Mouse (Mus musculus) subcutaneous adipose tissue, adult 2 months (tissue): ENCODE measurements around the gene Cyp2a12. TPM values are rescaled to one million over a fixed set of nuclear protein-coding genes. Genes with fewer than 3 reads are reported as not detected.

ENCODE experiments used
- polyA plus RNA-seq: library from polyadenylated mRNA; depleted of rRNA; stranded (reverse); fragments of >200 nt; gene quantifications from 2 replicates; pipeline ENCODE4 v1.2.3, GENCODE M21; 2012; ENCODE audit warnings: low replicate concordance; rRNA removed

Gene Cyp2a12
- 0.06 and 0.24 TPM in 2 replicates for polyA plus RNA-seq

GRCm38 (mm10) chr7:27028789-27029188 lies at the start of gene Cyp2a12:
Cyp2a12 (plus strand) TSS chr7:27029081.

Other genes with a start within 250 kb of the Cyp2a12 start
- gene Cyp2g1, start 220.2 kb upstream of the Cyp2a12 start, polyA plus RNA-seq: not detected in 2 replicates
- gene Cyp2a5, start 193.8 kb upstream of the Cyp2a12 start, polyA plus RNA-seq: 0.10 TPM in 1 of 2 replicates, not detected in the other
- not detected in 2 replicates for gene Cyp2a22, start 89.7 kb upstream of the Cyp2a12 start, polyA plus RNA-seq
- 9.0 and 14.8 TPM in 2 replicates for gene Cyp2f2, start 90.8 kb downstream of the Cyp2a12 start, polyA plus RNA-seq
- gene Cyp2t4, start 124.6 kb downstream of the Cyp2a12 start, polyA plus RNA-seq: not detected in 2 replicates
- 83.5 and 96.6 TPM in 2 replicates for gene Egln2, start 137.7 kb downstream of the Cyp2a12 start, polyA plus RNA-seq
- gene Rab4b, start 149.8 kb downstream of the Cyp2a12 start, polyA plus RNA-seq: 77.9 and 79.4 TPM in 2 replicates
- 0.17 TPM in 1 of 2 replicates, not detected in the other for gene Gm21983, start 152.0 kb downstream of the Cyp2a12 start, polyA plus RNA-seq
- 1.1 TPM in 1 of 2 replicates, not detected in the other for gene Mia, start 152.1 kb downstream of the Cyp2a12 start, polyA plus RNA-seq
- gene BC024978, start 166.7 kb downstream of the Cyp2a12 start, polyA plus RNA-seq: 20.1 and 21.9 TPM in 2 replicates
- 111 and 233 TPM in 2 replicates for gene Snrpa, start 167.2 kb downstream of the Cyp2a12 start, polyA plus RNA-seq
- 7.3 and 14.0 TPM in 2 replicates for gene Itpkc, start 199.6 kb downstream of the Cyp2a12 start, polyA plus RNA-seq
- 50.2 and 54.2 TPM in 2 replicates for gene Coq8b, start 203.9 kb downstream of the Cyp2a12 start, polyA plus RNA-seq
- 30.1 and 76.4 TPM in 2 replicates for gene Numbl, start 229.4 kb downstream of the Cyp2a12 start, polyA plus RNA-seq